ENCODE assay signal across 14 mouse cellular contexts in the genomic region with DNA sequence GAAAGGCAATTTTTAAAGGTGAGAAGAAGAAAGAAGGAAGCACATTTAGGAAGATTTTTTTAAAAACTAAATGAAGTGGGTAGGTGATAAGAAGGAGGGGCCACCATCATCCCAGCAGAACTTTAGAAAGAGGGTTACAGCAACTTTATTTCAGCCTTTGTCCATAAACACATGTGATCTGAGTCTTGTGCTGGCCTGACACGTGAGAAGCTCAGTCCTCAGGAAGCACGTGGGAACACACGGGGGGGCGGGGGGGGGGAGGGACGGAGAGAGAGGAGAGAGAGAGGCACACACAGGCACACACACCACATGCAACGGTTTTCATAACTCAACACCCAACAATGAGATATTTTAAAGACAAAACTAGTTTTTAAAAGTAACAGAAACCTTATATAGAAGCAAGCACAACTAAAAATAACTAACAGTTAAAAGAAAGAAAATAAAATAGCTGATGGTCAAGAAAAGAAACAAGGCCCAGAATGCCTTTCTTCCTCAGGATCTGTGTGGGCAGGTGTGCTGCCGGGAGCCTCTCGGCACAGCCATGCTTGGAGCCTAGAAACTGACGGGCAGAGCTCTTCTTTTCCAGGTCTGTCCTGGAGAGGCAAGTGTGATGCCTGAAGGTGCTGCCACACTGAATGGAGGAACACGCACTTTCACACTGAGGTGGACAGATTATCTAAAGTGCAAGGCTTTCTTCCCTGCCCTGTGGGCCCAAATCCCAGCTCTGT. TPM values are rescaled to one million over a fixed set of nuclear protein-coding genes. Genes with fewer than 3 reads are reported as not detected.
DNase-seq lines count a peak whose midpoint lies in the region; ATAC-seq lines count a peak whose summit lies in the region.
"Had no signal": no experiment of that assay in that cellular context is flagged by ENCODE, and none has a peak within 500 bp of the region (broad histone marks: within the 10 kb centered on the region; RNA-seq: fewer than 3 reads in every experiment).

No protein-coding gene starts in this region.

- no peaks in the 10 kb centered on the region for H3K9me3 ChIP-seq in kidney, embryonic 14.5 days (ENCODE audit: control insufficient read depth, low read length)
- no peaks in the 10 kb centered on the region for H3K9me3 ChIP-seq in limb, embryonic 11.5 days (ENCODE audit: control insufficient read depth, low read length)

- no peak for ATAC-seq in kidney, embryonic 14.5 days (ENCODE audit: low FRiP score, low TSS enrichment)
- ATAC-seq in limb, embryonic 11.5 days (ENCODE audit: insufficient number of reproducible peaks, low FRiP score, low TSS enrichment, low read depth) = peak; percentile 47; the same call in 1 of the 2 replicates
- ATAC-seq: CD4-positive, CD25-positive, alpha-beta regulatory T cell, adult 4 months; intestine, embryonic 16.5 days had no signal

- 37% methylated on average over 10 of the region's 10 CpGs for WGBS in kidney, embryonic 14.5 days
- 41% methylated on average over 10 of the region's 10 CpGs for WGBS in limb, embryonic 11.5 days

- no peak overlapping the region for H3K4me2 ChIP-seq in kidney, embryonic 14.5 days (replicated peaks; ENCODE audit: low read depth, low read length)
- H3K4me2 ChIP-seq in limb, embryonic 11.5 days (ENCODE audit: low read depth, severe bottlenecking) = no peak overlapping the region

- no peaks in the 10 kb centered on the region for H3K36me3 ChIP-seq in kidney, embryonic 14.5 days (ENCODE audit: control insufficient read depth, insufficient read depth, low read length)
- H3K36me3 ChIP-seq in limb, embryonic 11.5 days (ENCODE audit: control insufficient read depth, insufficient read depth, low read length) = no peaks in the 10 kb centered on the region
- H3K36me3 ChIP-seq: forebrain, embryonic 10.5 days had no signal

- H3K9ac ChIP-seq in kidney, embryonic 14.5 days (ENCODE audit: low read depth, low read length) = no peak overlapping the region
- no peak overlapping the region for H3K9ac ChIP-seq in limb, embryonic 11.5 days (ENCODE audit: low read length)
- H3K9ac ChIP-seq: liver, embryonic 14.5 days had no signal

- H3K4me1 ChIP-seq in kidney, embryonic 14.5 days (ENCODE audit: control insufficient read depth, insufficient read depth, low read length) = 0 out of 2 replicates have a peak, but pooled peaks cover 8% of the 10 kb centered on the region
- H3K4me1 ChIP-seq in limb, embryonic 11.5 days (ENCODE audit: control insufficient read depth, insufficient read depth, low read length) = peaks cover 11% of the 10 kb centered on the region

- H3K27ac ChIP-seq in kidney, embryonic 14.5 days (ENCODE audit: low read depth, low read length) = no peak overlapping the region
- H3K27ac ChIP-seq in limb, embryonic 11.5 days (replicated peaks; ENCODE audit: low read depth, low read length) = no peak overlapping the region
- H3K27ac ChIP-seq: forebrain, embryonic 10.5 days; liver, embryonic 14.5 days had no signal

- no peaks in the 10 kb centered on the region for H3K27me3 ChIP-seq in kidney, embryonic 14.5 days (ENCODE audit: control insufficient read depth, insufficient read depth, low read length)
- H3K27me3 ChIP-seq in limb, embryonic 11.5 days (ENCODE audit: control insufficient read depth, insufficient read depth, low read length) = no peaks in the 10 kb centered on the region

- no peak overlapping the region for H3K4me3 ChIP-seq in kidney, embryonic 14.5 days (ENCODE audit: low read length)
- no peak overlapping the region for H3K4me3 ChIP-seq in limb, embryonic 11.5 days (ENCODE audit: low read depth, low read length)
- H3K4me3 ChIP-seq: forebrain, embryonic 10.5 days had no signal

- peak; percentile 43 for DNase-seq in kidney, adult 11 months
- DNase-seq in 416B (ENCODE audit: low read depth) (peak; percentile 60), adipocyte (ENCODE audit: low spot score) (no peak)
- DNase-seq in brain, adult 2 months (ENCODE audit: low read depth, low spot score) = peak; percentile 45
- DNase-seq in limb, embryonic 11.5 days (ENCODE audit: low spot score) = no peak
- DNase-seq in cerebellum, adult 9-11 months = no peak
- DNase-seq: thymus, postnatal 4 days had no signal

RNA-seq across cellular contexts. Expression of a gene that starts 43.1 kb away (rescaled TPM):
- polyA plus RNA-seq in kidney, embryonic 14.5 days (2014; fragmentation: Nextera tagmentation; extraction: Ambion mirVana) = not detected in 2 replicates
- not detected in 2 replicates for polyA plus RNA-seq in limb, embryonic 11.5 days (2014; fragmentation: Nextera tagmentation; extraction: Ambion mirVana)
- polyA plus RNA-seq: cortical plate, adult 2 months; forebrain, embryonic 10.5 days; intestine, embryonic 16.5 days; liver, embryonic 14.5 days; stomach, embryonic 14.5 days had no signal

RNA-seq across cellular contexts. Expression of a gene that starts 50.6 kb away (rescaled TPM):
- polyA plus RNA-seq in kidney, embryonic 14.5 days (2014; fragmentation: Nextera tagmentation; extraction: Ambion mirVana) = 0.84 and 1.3 TPM in 2 replicates
- 3.8 and 4.0 TPM in 2 replicates for polyA plus RNA-seq in limb, embryonic 11.5 days (2014; fragmentation: Nextera tagmentation; extraction: Ambion mirVana)

Comparison
In these comparisons a context has a peak if more than half of its experiments do, and no peak if none do; other contexts are left out.
1. DNase-seq: peak in kidney, adult 11 months (single experiment), 416B (single experiment) and brain, adult 2 months (single experiment); none in limb, embryonic 11.5 days (single experiment), adipocyte (single experiment) and cerebellum, adult 9-11 months (single experiment).